Mouse (Mus musculus): ENCODE measurements around the gene Sgms1.

- TF ChIP-seq POLR2A (IDR thresholded peaks at IDR 0.05; ENCODE audit: low read depth, low read length) = no peak
- TF ChIP-seq CTCF (conservative IDR thresholded peaks at IDR 0.05; ENCODE audit: insufficient read depth, insufficient read length, low read depth, low read length) = no peak
These were observed 162.3 kb downstream of the Sgms1 start for GRCm38 (mm10) chr19:32227175-32227574.
